Mouse (Mus musculus) heart, postnatal 0 days (tissue): ENCODE data around the gene Itm2c. TPM values are rescaled to one million over a fixed set of nuclear protein-coding genes. Genes with fewer than 3 reads are reported as not detected.

ENCODE experiments used
- ATAC-seq: fragments of 200-750 bp; cut with Nextera tagmentation; 2 replicates; pipeline ENCODE4 v1.8.0; 2017; ENCODE audit warnings: low read depth, moderate number of reproducible peaks, moderate library complexity; ENCODE audit not compliant: insufficient read depth
- DNase-seq: peaks from one replicate; pipeline ENCODE4 v3.0.0-alpha.2; 2016; ENCODE audit warnings: low spot score
- H3K27ac ChIP-seq: fragments of 300-500 bp; sonication (generic); 2 replicates; pipeline ENCODE4 v1.5.1; 2014; ENCODE audit warnings: low read depth, mild to moderate bottlenecking
- H3K27me3 ChIP-seq: fragments of 300-500 bp; sonication (generic); 2 replicates; pipeline ENCODE4 v1.6.1; 2014; ENCODE audit warnings: low read length, mixed read lengths; ENCODE audit not compliant: control insufficient read depth, insufficient read depth
- H3K36me3 ChIP-seq: fragments of 300-500 bp; sonication (generic); replicated peaks from 2 replicates; pipeline ENCODE4 v1.6.1; 2014; ENCODE audit warnings: low read length, mixed read lengths; ENCODE audit not compliant: control insufficient read depth, insufficient read depth
- H3K4me1 ChIP-seq: fragments of 300-500 bp; sonication (generic); 2 replicates; pipeline ENCODE4 v1.6.1; 2014; ENCODE audit warnings: antibody characterized with exemption; ENCODE audit not compliant: control insufficient read depth, insufficient read depth
- H3K4me2 ChIP-seq: fragments of 300-500 bp; sonication (generic); 2 replicates; pipeline ENCODE4 v1.6.1; 2014; ENCODE audit warnings: low read depth, mild to moderate bottlenecking, low read length, moderate library complexity
- H3K4me3 ChIP-seq: fragments of 300-500 bp; sonication (generic); 2 replicates; pipeline ENCODE4 v1.5.1; 2014; ENCODE audit warnings: low read depth, low read length
- H3K9ac ChIP-seq: fragments of 300-500 bp; sonication (generic); replicated peaks from 2 replicates; pipeline ENCODE4 v1.6.1; 2014; ENCODE audit warnings: low read depth, low read length, mixed read lengths
- H3K9me3 ChIP-seq: fragments of 300-500 bp; sonication (generic); replicated peaks from 2 replicates; pipeline ENCODE4 v1.6.1; 2016; ENCODE audit warnings: low read length; ENCODE audit not compliant: control insufficient read depth
- CTCF ChIP-seq: IDR thresholded peaks from 2 replicates; pipeline ENCODE4 v1.5.1; 2016; ENCODE audit warnings: antibody characterized with exemption, control low read depth, low read depth
- EP300 ChIP-seq: IDR thresholded peaks from 2 replicates; pipeline ENCODE4 v1.6.1; 2016; ENCODE audit warnings: antibody characterized with exemption, low read depth
- WGBS: fragments of 180-500 bp; shearing (Covaris S2); extraction: QIAGEN DNeasy Blood & Tissue Kit; methylation state at CpG from one replicate; pipeline ENCODE4 v1.1.7; 2014; 5-methylcytosine and 5-hydroxymethylcytosine counted together
- polyA plus RNA-seq: library from polyadenylated mRNA; unstranded; fragments of >200 nt; fragmentation: Nextera tagmentation; extraction: Ambion mirVana; gene quantifications from 2 replicates; pipeline ENCODE4 v1.2.1, GENCODE M21; 2015
- total RNA-seq: library from RNA; depleted of rRNA; stranded (reverse); fragments of >200 nt; gene quantifications from 2 replicates; pipeline ENCODE4 v1.2.3, GENCODE M21; 2014; ENCODE audit warnings: low replicate concordance

The Itm2c gene
- total and polyA plus RNA-seq, 2 experiments from 2014 or later, result 144 to 180 TPM

- H3K27me3 ChIP-seq, result no peaks in the 10 kb centered on the region
- peak overlapping the region; percentile 73 for H3K27ac ChIP-seq
- no peak overlapping the region for H3K9ac ChIP-seq
- ATAC-seq (no peak), DNase-seq (peak; percentile 16)
- peaks cover 71% of the 10 kb centered on the region for H3K4me1 ChIP-seq
- 42% methylated on average over 7 of the region's 7 CpGs for WGBS
- TF ChIP-seq CTCF, result no peak
- TF ChIP-seq EP300, result no peak
- no peak overlapping the region for H3K4me2 ChIP-seq
- no peaks in the 10 kb centered on the region for H3K9me3 ChIP-seq
- H3K36me3 ChIP-seq, result peaks cover 27% of the 10 kb centered on the region
- no peak overlapping the region for H3K4me3 ChIP-seq
These were observed 6.6 kb downstream of the Itm2c start for GRCm38 (mm10) chr1:85900521-85901333.

GRCm38 (mm10) chr1:85901516-85902107 lies 7.5 kb downstream of the Itm2c start:
- DNase-seq (no peak), ATAC-seq (peak; percentile 56)
- Histone ChIP-seq H3K27me3 (no peaks in the 10 kb centered on the region), H3K27ac (peak overlapping the region; percentile 49), H3K9me3 (no peaks in the 10 kb centered on the region), H3K4me2 (peak overlapping the region; percentile 0; the same call in 1 of the 2 replicates), H3K4me1 (peaks cover 62% of the 10 kb centered on the region), H3K36me3 (peaks cover 36% of the 10 kb centered on the region), H3K4me3 (no peak overlapping the region), H3K9ac (no peak overlapping the region)
- 14% methylated on average over 3 of the region's 3 CpGs for WGBS
- peak; percentile 24; the same call in 1 of the 2 replicates for TF ChIP-seq EP300
- no peak for TF ChIP-seq CTCF

GRCm38 (mm10) chr1:85902108-85902561 lies 8.1 kb downstream of the Itm2c start:
- H3K4me2 ChIP-seq, result peak overlapping the region; percentile 0; the same call in 1 of the 2 replicates
- no peak overlapping the region for H3K4me3 ChIP-seq
- ATAC-seq, result peak; percentile 75
- peak; percentile 62 for DNase-seq
- no peak overlapping the region for H3K9ac ChIP-seq
- 6% methylated on average over 7 of the region's 7 CpGs for WGBS
- no peaks in the 10 kb centered on the region for H3K27me3 ChIP-seq
- TF ChIP-seq EP300 (no peak), CTCF (no peak)
- peaks cover 57% of the 10 kb centered on the region for H3K4me1 ChIP-seq
- H3K36me3 ChIP-seq, result peaks cover 41% of the 10 kb centered on the region
- no peaks in the 10 kb centered on the region for H3K9me3 ChIP-seq
- H3K27ac ChIP-seq, result 0 out of 2 replicates have a peak overlapping the region, but pooled peaks have one; percentile 49

- peaks cover 17% of the 10 kb centered on the region for H3K4me1 ChIP-seq
These were observed 12.8 kb downstream of the Itm2c start for GRCm38 (mm10) chr1:85906892-85907291.

GRCm38 (mm10) chr1:85908754-85909590 lies 14.9 kb downstream of the Itm2c start:
- Histone ChIP-seq H3K4me2 (no peak overlapping the region), H3K4me1 (0 out of 2 replicates have a peak, but pooled peaks cover 7% of the 10 kb centered on the region), H3K36me3 (peaks cover 41% of the 10 kb centered on the region), H3K27ac (no peak overlapping the region), H3K9me3 (no peaks in the 10 kb centered on the region), H3K4me3 (no peak overlapping the region), H3K27me3 (no peaks in the 10 kb centered on the region), H3K9ac (no peak overlapping the region)
- no peak for TF ChIP-seq EP300
- TF ChIP-seq CTCF, result no peak
- WGBS, result 39% methylated on average over 13 of the region's 13 CpGs
- ATAC-seq (no peak), DNase-seq (no peak)

More at GRCm38 (mm10) chr1:85906892-85907291, 12.8 kb downstream of the Itm2c start:
- Histone ChIP-seq H3K4me2 (no peak overlapping the region), H3K9me3 (no peaks in the 10 kb centered on the region), H3K27me3 (no peaks in the 10 kb centered on the region), H3K9ac (no peak overlapping the region), H3K27ac (no peak overlapping the region), H3K36me3 (peaks cover 52% of the 10 kb centered on the region), H3K4me3 (no peak overlapping the region)
- DNase-seq, result no peak
- TF ChIP-seq EP300 (no peak), CTCF (no peak)
- 39% methylated on average over 12 of the region's 12 CpGs for WGBS
- ATAC-seq, result peak; percentile 47
